Mouse (Mus musculus) neural tube, embryonic 15.5 days (tissue): Measurements from ENCODE around the gene Uprt. TPM values are rescaled to one million over a fixed set of nuclear protein-coding genes. Genes with fewer than 3 reads are reported as not detected.

ENCODE experiments used
- ATAC-seq: fragments of 200-750 bp; cut with Nextera tagmentation; 2 replicates; pipeline ENCODE4 v1.8.0; 2017; ENCODE audit warnings: mild to moderate bottlenecking, moderate TSS enrichment, moderate library complexity; ENCODE audit not compliant: low FRiP score
- H3K27ac ChIP-seq: fragments of 300-500 bp; sonication (generic); replicated peaks from 2 replicates; pipeline ENCODE4 v1.5.1; 2015; ENCODE audit warnings: mild to moderate bottlenecking, inconsistent platforms
- H3K27me3 ChIP-seq: fragments of 300-500 bp; sonication (generic); replicated peaks from 2 replicates; pipeline ENCODE4 v1.6.1; 2015; ENCODE audit warnings: inconsistent platforms
- H3K36me3 ChIP-seq: fragments of 300-500 bp; sonication (generic); 2 replicates; pipeline ENCODE4 v1.6.1; 2015; ENCODE audit warnings: inconsistent platforms
- H3K4me1 ChIP-seq: fragments of 300-500 bp; sonication (generic); 2 replicates; pipeline ENCODE4 v1.6.1; 2015; ENCODE audit warnings: inconsistent platforms
- H3K4me2 ChIP-seq: fragments of 300-500 bp; sonication (generic); 2 replicates; pipeline ENCODE4 v1.6.1; 2015; ENCODE audit warnings: inconsistent platforms, mild to moderate bottlenecking, moderate library complexity
- H3K4me3 ChIP-seq: fragments of 300-500 bp; sonication (generic); replicated peaks from 2 replicates; pipeline ENCODE4 v1.5.1; 2015; ENCODE audit warnings: mild to moderate bottlenecking, inconsistent platforms
- H3K9ac ChIP-seq: fragments of 300-500 bp; sonication (generic); replicated peaks from 2 replicates; pipeline ENCODE4 v1.6.1; 2015; ENCODE audit warnings: mild to moderate bottlenecking, inconsistent platforms
- H3K9me3 ChIP-seq: fragments of 300-500 bp; sonication (generic); replicated peaks from 2 replicates; pipeline ENCODE4 v1.6.1; 2016; ENCODE audit warnings: inconsistent platforms
- WGBS: fragments of 180-500 bp; shearing (Covaris S2); methylation state at CpG from one replicate; pipeline ENCODE4 v1.1.7; 2015; ENCODE audit warnings: mixed read lengths; 5-methylcytosine and 5-hydroxymethylcytosine counted together
- polyA plus RNA-seq: library from polyadenylated mRNA; unstranded; fragments of >200 nt; fragmentation: Nextera tagmentation; extraction: Ambion mirVana; gene quantifications from 2 replicates; pipeline ENCODE4 v1.2.1, GENCODE M21; 2015

The Uprt gene
- polyA plus RNA-seq: 2.1 and 2.8 TPM in 2 replicates

- WGBS: 24% methylated on average over 34 of the region's 34 CpGs
- H3K9me3 ChIP-seq: no peaks in the 10 kb centered on the region
- peak; percentile 99 for ATAC-seq
- H3K9ac ChIP-seq: peak within 1 kb of the TSS; percentile 52
- peak within 1 kb of the TSS; percentile 75 for H3K27ac ChIP-seq
- H3K4me3 ChIP-seq: peak within 1 kb of the TSS; percentile 56
- H3K4me2 ChIP-seq: peak within 1 kb of the TSS; percentile 59
- H3K36me3 ChIP-seq: no peaks in the 10 kb centered on the region
- H3K4me1 ChIP-seq: peaks cover 6% of the 10 kb centered on the region; the same call in 1 of the 2 replicates
- H3K27me3 ChIP-seq: peaks cover 16% of the 10 kb centered on the region
Observed at GRCm38 (mm10) chrX:104482572-104483443, at the start of gene Uprt. Gene Uprt (plus strand): TSS chrX:104482818.

GRCm38 (mm10) chrX:104433456-104433855 is 49.2 kb upstream of the Uprt start:
- no peak for ATAC-seq
- 40% methylated on average over 1 of the region's 1 CpGs for WGBS
- H3K36me3 ChIP-seq: no peaks in the 10 kb centered on the region

GRCm38 (mm10) chrX:104452433-104452832 is 30.2 kb upstream of the Uprt start:
- H3K36me3 ChIP-seq: no peaks in the 10 kb centered on the region
- H3K27me3 ChIP-seq: no peaks in the 10 kb centered on the region; the same call in 1 of the 2 replicates
- WGBS: 79% methylated on average over 1 of the region's 1 CpGs
- H3K4me2 ChIP-seq: no peak overlapping the region
- H3K9ac ChIP-seq: no peak overlapping the region
- no peaks in the 10 kb centered on the region for H3K9me3 ChIP-seq
- no peak overlapping the region for H3K27ac ChIP-seq
- no peak overlapping the region for H3K4me3 ChIP-seq
- H3K4me1 ChIP-seq: no peaks in the 10 kb centered on the region
- no peak for ATAC-seq

More at GRCm38 (mm10) chrX:104433456-104433855, 49.2 kb upstream of the Uprt start:
- H3K4me1 ChIP-seq: no peaks in the 10 kb centered on the region
- H3K9ac ChIP-seq: no peak overlapping the region
- no peaks in the 10 kb centered on the region for H3K9me3 ChIP-seq
- H3K4me2 ChIP-seq: no peak overlapping the region
- peaks cover 7% of the 10 kb centered on the region; the same call in 1 of the 2 replicates for H3K27me3 ChIP-seq
- no peak overlapping the region for H3K27ac ChIP-seq
- no peak overlapping the region for H3K4me3 ChIP-seq

GRCm38 (mm10) chrX:104461755-104462154 is 20.9 kb upstream of the Uprt start:
- H3K4me3 ChIP-seq: no peak overlapping the region
- H3K27ac ChIP-seq: no peak overlapping the region
- H3K36me3 ChIP-seq: no peaks in the 10 kb centered on the region
- H3K4me2 ChIP-seq: no peak overlapping the region
- no peaks in the 10 kb centered on the region for H3K9me3 ChIP-seq
- no peak for ATAC-seq
- 35% methylated on average over 2 of the region's 2 CpGs for WGBS
- H3K4me1 ChIP-seq: no peaks in the 10 kb centered on the region
- H3K27me3 ChIP-seq: no peaks in the 10 kb centered on the region
- H3K9ac ChIP-seq: no peak overlapping the region

GRCm38 (mm10) chrX:104464376-104464775 is 18.2 kb upstream of the Uprt start:
- Histone ChIP-seq H3K4me1 (no peaks in the 10 kb centered on the region), H3K4me3 (no peak overlapping the region), H3K27ac (no peak overlapping the region), H3K9ac (no peak overlapping the region), H3K36me3 (no peaks in the 10 kb centered on the region), H3K27me3 (no peaks in the 10 kb centered on the region), H3K4me2 (no peak overlapping the region), H3K9me3 (no peaks in the 10 kb centered on the region)
- WGBS: 71% methylated on average over 6 of the region's 6 CpGs
- ATAC-seq: no peak

- no peak for ATAC-seq
- Histone ChIP-seq H3K27me3 (peaks cover 11% of the 10 kb centered on the region; the same call in 1 of the 2 replicates), H3K4me2 (no peak overlapping the region), H3K4me3 (no peak overlapping the region), H3K9ac (no peak overlapping the region), H3K36me3 (no peaks in the 10 kb centered on the region), H3K9me3 (no peaks in the 10 kb centered on the region), H3K4me1 (0 out of 2 replicates have a peak, but pooled peaks cover 2% of the 10 kb centered on the region), H3K27ac (no peak overlapping the region)
- 25% methylated on average over 2 of the region's 2 CpGs for WGBS
Observed at GRCm38 (mm10) chrX:104478041-104478440, 4.6 kb upstream of the Uprt start.

GRCm38 (mm10) chrX:104483444-104483808 is 808 bp downstream of the Uprt start:
- Histone ChIP-seq H3K36me3 (no peaks in the 10 kb centered on the region), H3K27ac (peak overlapping the region; percentile 75), H3K4me3 (peak overlapping the region; percentile 56), H3K27me3 (peaks cover 10% of the 10 kb centered on the region), H3K4me1 (peaks cover 6% of the 10 kb centered on the region; the same call in 1 of the 2 replicates), H3K4me2 (peak overlapping the region; percentile 59), H3K9me3 (no peaks in the 10 kb centered on the region), H3K9ac (peak overlapping the region; percentile 52)
- ATAC-seq: peak; percentile 83
- 21% methylated on average over 6 of the region's 6 CpGs for WGBS

- ATAC-seq: no peak
- WGBS: 86% methylated on average over 2 of the region's 2 CpGs
- no peaks in the 10 kb centered on the region for H3K9me3 ChIP-seq
- peaks cover 6% of the 10 kb centered on the region; the same call in 1 of the 2 replicates for H3K4me1 ChIP-seq
- H3K4me3 ChIP-seq: no peak overlapping the region
- H3K9ac ChIP-seq: no peak overlapping the region
- H3K4me2 ChIP-seq: no peak overlapping the region
- peaks cover 10% of the 10 kb centered on the region for H3K27me3 ChIP-seq
- H3K36me3 ChIP-seq: no peaks in the 10 kb centered on the region
- no peak overlapping the region for H3K27ac ChIP-seq
Observed at GRCm38 (mm10) chrX:104485596-104485995, 3.0 kb downstream of the Uprt start.

- H3K4me3 ChIP-seq: no peak overlapping the region
- no peak for ATAC-seq
- H3K9ac ChIP-seq: no peak overlapping the region
- peaks cover 4% of the 10 kb centered on the region; the same call in 1 of the 2 replicates for H3K4me1 ChIP-seq
- no peak overlapping the region for H3K4me2 ChIP-seq
- no peaks in the 10 kb centered on the region for H3K36me3 ChIP-seq
- WGBS: 71% methylated on average over 3 of the region's 3 CpGs
- no peaks in the 10 kb centered on the region for H3K9me3 ChIP-seq
- H3K27me3 ChIP-seq: peaks cover 8% of the 10 kb centered on the region
- no peak overlapping the region for H3K27ac ChIP-seq
Observed at GRCm38 (mm10) chrX:104488036-104488435, 5.4 kb downstream of the Uprt start.

- WGBS: 81% methylated on average over 4 of the region's 4 CpGs
- ATAC-seq: no peak
- H3K27ac ChIP-seq: no peak overlapping the region
Observed at GRCm38 (mm10) chrX:104488870-104489467, 6.4 kb downstream of the Uprt start.

GRCm38 (mm10) chrX:104489626-104490355 is 7.2 kb downstream of the Uprt start:
- 48% methylated on average over 4 of the region's 4 CpGs for WGBS
- Histone ChIP-seq H3K4me2 (no peak overlapping the region), H3K27ac (no peak overlapping the region), H3K4me1 (no peaks in the 10 kb centered on the region), H3K4me3 (no peak overlapping the region), H3K36me3 (no peaks in the 10 kb centered on the region), H3K27me3 (peaks cover 5% of the 10 kb centered on the region), H3K9ac (no peak overlapping the region), H3K9me3 (no peaks in the 10 kb centered on the region)
- ATAC-seq: no peak

More at GRCm38 (mm10) chrX:104488870-104489467, 6.4 kb downstream of the Uprt start:
- Histone ChIP-seq H3K27me3 (peaks cover 5% of the 10 kb centered on the region), H3K9ac (no peak overlapping the region), H3K9me3 (no peaks in the 10 kb centered on the region), H3K4me3 (no peak overlapping the region), H3K4me1 (peaks cover 4% of the 10 kb centered on the region; the same call in 1 of the 2 replicates), H3K4me2 (no peak overlapping the region), H3K36me3 (no peaks in the 10 kb centered on the region)
